In genomic region chr10:19167641-19168271, GRCm38 (mm10) we compare ENCODE assay signal across 7 mouse cellular contexts.
DNase-seq lines count a peak whose midpoint lies in the region; ATAC-seq and TF ChIP-seq lines count a peak whose summit lies in the region.

No protein-coding gene starts in this region.

- TF ChIP-seq POLR2A in thymus, adult 2 months (IDR thresholded peaks at IDR 0.05; ENCODE audit: control insufficient read depth, extremely low read depth, insufficient read depth, low read length, poor library complexity): no peak

- 21% methylated on average over 8 of the region's 8 CpGs for WGBS in hindbrain, embryonic 12.5 days
- 3% methylated on average over 8 of the region's 8 CpGs for WGBS in thymus, adult 2 months

- no peak overlapping the region; the same call in 1 of the 2 replicates for H3K27ac ChIP-seq in hindbrain, embryonic 12.5 days
- H3K27ac ChIP-seq in thymus, adult 2 months (ENCODE audit: control insufficient read depth, insufficient read depth, low read length): peak overlapping the region; percentile 62

- ATAC-seq in hindbrain, embryonic 12.5 days (ENCODE audit: low FRiP score): peak; percentile 85

- H3K9me3 ChIP-seq in hindbrain, embryonic 12.5 days (replicated peaks): no peaks in the 10 kb centered on the region

- H3K36me3 ChIP-seq in hindbrain, embryonic 12.5 days: no peaks in the 10 kb centered on the region
- H3K36me3 ChIP-seq in thymus, adult 2 months (ENCODE audit: control insufficient read depth, insufficient read depth, low read length): no peaks in the 10 kb centered on the region

- H3K27me3 ChIP-seq in hindbrain, embryonic 12.5 days: no peaks in the 10 kb centered on the region
- H3K27me3 ChIP-seq in thymus, adult 2 months (ENCODE audit: control insufficient read depth, insufficient read depth, low read length): no peaks in the 10 kb centered on the region

- peaks cover 8% of the 10 kb centered on the region; the same call in 1 of the 2 replicates for H3K4me1 ChIP-seq in hindbrain, embryonic 12.5 days
- H3K4me1 ChIP-seq in thymus, adult 2 months (replicated peaks; ENCODE audit: control insufficient read depth, insufficient read depth, low read length): peaks cover 21% of the 10 kb centered on the region

- no peak for TF ChIP-seq CTCF in thymus, adult 2 months (IDR thresholded peaks at IDR 0.05; ENCODE audit: borderline replicate concordance, control insufficient read depth, extremely low read depth, insufficient read depth, low read length, poor library complexity)

- H3K4me3 ChIP-seq in hindbrain, embryonic 12.5 days: no peak overlapping the region
- H3K4me3 ChIP-seq in thymus, adult 2 months (ENCODE audit: control insufficient read depth, insufficient read depth, low read length): peak overlapping the region; percentile 29

- H3K4me2 ChIP-seq in hindbrain, embryonic 12.5 days (replicated peaks): peak overlapping the region; percentile 9; the same call in 1 of the 2 replicates

- H3K9ac ChIP-seq in hindbrain, embryonic 12.5 days: no peak overlapping the region

- DNase-seq in NIH3T3 (ENCODE audit: low read depth): peak; percentile 78
- peak; percentile 56 for DNase-seq in embryo, embryonic 11 days
- peak; percentile 58 for DNase-seq in lung, postnatal 25 days (ENCODE audit: low spot score)
- DNase-seq in thymus, adult 2 months: peak; percentile 61
- DNase-seq in adrenal gland, postnatal 25 days: no peak
- DNase-seq in urinary bladder, postnatal 10 days (ENCODE audit: low spot score): no peak

Comparison
In these comparisons a context has a peak if more than half of its experiments do, and no peak if none do; other contexts are left out.
1. DNase-seq: peak in NIH3T3 (single experiment), embryo, embryonic 11 days (single experiment), lung, postnatal 25 days (single experiment) and thymus, adult 2 months (single experiment); none in adrenal gland, postnatal 25 days (single experiment) and urinary bladder, postnatal 10 days (single experiment).